Comparison of ENCODE assay signal across 10 mouse cellular contexts in the genomic region with DNA sequence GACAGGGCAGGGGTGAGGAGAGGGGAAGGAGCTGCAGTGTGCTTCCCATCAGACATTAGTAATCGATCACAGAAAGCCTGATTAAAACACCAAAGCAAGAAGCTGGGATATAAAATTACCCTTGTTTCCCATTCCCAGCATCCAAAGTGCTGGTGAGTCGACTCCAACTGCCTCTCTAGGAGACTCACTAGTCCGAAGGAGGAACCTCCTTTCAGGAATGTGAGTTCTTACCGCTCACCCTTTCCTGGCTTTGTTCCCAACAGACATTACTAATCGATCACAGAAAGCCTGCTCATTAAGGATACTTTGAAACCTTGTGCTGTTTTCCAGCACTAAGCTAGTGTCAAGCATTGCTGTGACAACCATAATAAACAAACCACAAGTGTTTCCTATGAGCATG.
DNase-seq lines count a peak whose midpoint lies in the region; ATAC-seq lines count a peak whose summit lies in the region.
"Had no signal": no experiment of that assay in that cellular context is flagged by ENCODE, and none has a peak within 500 bp of the region (broad histone marks: within the 10 kb centered on the region; RNA-seq: fewer than 3 reads in every experiment).

No protein-coding gene starts in this region.

- H3K36me3 ChIP-seq in heart, embryonic 14.5 days (ENCODE audit: control insufficient read depth, insufficient read depth, low read length) = no peaks in the 10 kb centered on the region
- H3K36me3 ChIP-seq in heart, embryonic 10.5 days = no peaks in the 10 kb centered on the region
- H3K36me3 ChIP-seq in midbrain, embryonic 10.5 days = no peaks in the 10 kb centered on the region
- H3K36me3 ChIP-seq in midbrain, embryonic 16.5 days (ENCODE audit: control insufficient read depth, insufficient read depth, low read length) = no peaks in the 10 kb centered on the region
- H3K36me3 ChIP-seq: limb, embryonic 12.5 days had no signal

- no peak overlapping the region for H3K4me3 ChIP-seq in heart, embryonic 14.5 days (ENCODE audit: control insufficient read depth in 1 of 2, insufficient read depth in 1 of 2, low read depth in 1 of 2, low read length in 2 of 2)
- H3K4me3 ChIP-seq in heart, embryonic 10.5 days = no peak overlapping the region
- 0 out of 2 replicates have a peak overlapping the region, but pooled peaks have one; percentile 7 for H3K4me3 ChIP-seq in midbrain, embryonic 10.5 days
- H3K4me3 ChIP-seq in midbrain, embryonic 16.5 days (ENCODE audit: low read depth, low read length) = no peak overlapping the region
- H3K4me3 ChIP-seq: limb, embryonic 12.5 days had no signal

- 0 out of 2 replicates have a peak, but pooled peaks cover 4% of the 10 kb centered on the region for H3K27me3 ChIP-seq in heart, embryonic 14.5 days (ENCODE audit: control insufficient read depth, insufficient read depth, low read length)
- H3K27me3 ChIP-seq in heart, embryonic 10.5 days (ENCODE audit: insufficient read depth, poor library complexity, severe bottlenecking) = peaks cover 24% of the 10 kb centered on the region
- H3K27me3 ChIP-seq in midbrain, embryonic 10.5 days (ENCODE audit: low read depth, poor library complexity, severe bottlenecking) = peaks cover 25% of the 10 kb centered on the region
- peaks cover 10% of the 10 kb centered on the region for H3K27me3 ChIP-seq in midbrain, embryonic 16.5 days (ENCODE audit: control insufficient read depth, insufficient read depth, low read depth, low read length)

- no peak overlapping the region for H3K27ac ChIP-seq in heart, embryonic 14.5 days (replicated peaks in 1 of 2; ENCODE audit: control insufficient read depth in 1 of 2, insufficient read depth in 1 of 2, low read depth in 2 of 2, low read length in 2 of 2)
- H3K27ac ChIP-seq in heart, embryonic 10.5 days = no peak overlapping the region
- peak overlapping the region; percentile 69 for H3K27ac ChIP-seq in midbrain, embryonic 10.5 days (replicated peaks)
- H3K27ac ChIP-seq in midbrain, embryonic 16.5 days (ENCODE audit: low read length) = no peak overlapping the region
- H3K27ac ChIP-seq: limb, embryonic 12.5 days had no signal

- 57% methylated on average over 5 of the region's 5 CpGs for WGBS in heart, embryonic 14.5 days
- WGBS in heart, embryonic 10.5 days = 65% methylated on average over 5 of the region's 5 CpGs
- 76% methylated on average over 5 of the region's 5 CpGs for WGBS in midbrain, embryonic 10.5 days
- 72% methylated on average over 5 of the region's 5 CpGs for WGBS in midbrain, embryonic 16.5 days

- no peak for DNase-seq in heart, embryonic 10.5 days (ENCODE audit: low spot score)
- DNase-seq in midbrain, embryonic 10.5 days (ENCODE audit: low spot score) = no peak
- DNase-seq in embryo, embryonic 9.5 days (ENCODE audit: extremely low spot score) = peak; percentile 40
- DNase-seq in mesoderm, embryonic 11.5 days (ENCODE audit: low read depth, low spot score) = peak; percentile 65
- DNase-seq in urinary bladder, postnatal 10 days (ENCODE audit: low spot score) = no peak
- DNase-seq in right cerebral cortex, postnatal 36 days (ENCODE audit: low spot score in 2 of 2) = no peak

- H3K9me3 ChIP-seq in heart, embryonic 14.5 days (ENCODE audit: control insufficient read depth, low read length) = no peaks in the 10 kb centered on the region
- no peaks in the 10 kb centered on the region for H3K9me3 ChIP-seq in heart, embryonic 10.5 days
- no peaks in the 10 kb centered on the region for H3K9me3 ChIP-seq in midbrain, embryonic 10.5 days (replicated peaks)
- H3K9me3 ChIP-seq in midbrain, embryonic 16.5 days (replicated peaks; ENCODE audit: control insufficient read depth, low read length, poor library complexity, severe bottlenecking) = no peaks in the 10 kb centered on the region
- H3K9me3 ChIP-seq: limb, embryonic 12.5 days had no signal

- H3K9ac ChIP-seq in heart, embryonic 14.5 days (ENCODE audit: low read length) = no peak overlapping the region
- H3K9ac ChIP-seq in midbrain, embryonic 16.5 days (ENCODE audit: low read depth, low read length) = no peak overlapping the region
- H3K9ac ChIP-seq: limb, embryonic 12.5 days had no signal

- ATAC-seq in heart, embryonic 14.5 days (ENCODE audit: insufficient number of reproducible peaks, insufficient read depth, low FRiP score, low read depth) = no peak
- ATAC-seq in midbrain, embryonic 16.5 days = no peak
- ATAC-seq: CD4-positive, CD25-positive, alpha-beta regulatory T cell, adult 4 months had no signal

- 0 out of 2 replicates have a peak overlapping the region, but pooled peaks have one; percentile 18 for H3K4me2 ChIP-seq in heart, embryonic 14.5 days (ENCODE audit: low read length)
- H3K4me2 ChIP-seq in midbrain, embryonic 16.5 days (ENCODE audit: low read length) = no peak overlapping the region
- H3K4me2 ChIP-seq: limb, embryonic 12.5 days had no signal

- H3K4me1 ChIP-seq in heart, embryonic 14.5 days (ENCODE audit: control insufficient read depth in 2 of 2, insufficient read depth in 2 of 2, low read length in 2 of 2) = peaks cover 13 to 14% of the 10 kb centered on the region in 2 experiments; a peak in 3 of 4 replicates
- H3K4me1 ChIP-seq in heart, embryonic 10.5 days = peaks cover 46% of the 10 kb centered on the region
- peaks cover 29% of the 10 kb centered on the region for H3K4me1 ChIP-seq in midbrain, embryonic 10.5 days
- peaks cover 4% of the 10 kb centered on the region; the same call in 1 of the 2 replicates for H3K4me1 ChIP-seq in midbrain, embryonic 16.5 days (ENCODE audit: control insufficient read depth, insufficient read depth, low read length)

Comparison
In these comparisons a context has a peak if more than half of its experiments do, and no peak if none do; other contexts are left out.
1. DNase-seq: peak in embryo, embryonic 9.5 days (single experiment) and mesoderm, embryonic 11.5 days (single experiment); none in heart, embryonic 10.5 days (single experiment), midbrain, embryonic 10.5 days (single experiment), urinary bladder, postnatal 10 days (single experiment) and right cerebral cortex, postnatal 36 days (0 of 2).